Mouse (Mus musculus) left cerebral cortex, adult 2 months (tissue): ENCODE results near the gene Slc6a9. TPM values are rescaled to one million over a fixed set of nuclear protein-coding genes. Genes with fewer than 3 reads are reported as not detected.

Experiments
- DNase-seq, 2 experiments: peaks; one replicate each; pipeline ENCODE4 v3.0.0; 2021 to 2022; ENCODE audit warnings: low spot score in 2 of 2, mixed read lengths in 1 of 2; ENCODE audit errors: extremely low spot score in 1 of 2
- H3K27ac ChIP-seq: fragments of 200-600 bp; 2 replicates; pipeline ENCODE4 v1.8.1; 2022
- H3K4me3 ChIP-seq: fragments of 200-600 bp; 2 replicates; pipeline ENCODE4 v1.8.1; 2022
- CTCF ChIP-seq: fragments of 200-600 bp; IDR thresholded peaks from 2 replicates; pipeline ENCODE4 v1.8.1; 2022; ENCODE audit warnings: antibody characterized with exemption, mild to moderate bottlenecking, moderate library complexity
- intact Hi-C: fragments of 180-260 bp; cut with DNase I; formaldehyde crosslinking; loops from one replicate; pipeline ENCODE4 v1.15.1; 2025
- total RNA-seq, 2 experiments: library from RNA; stranded (reverse); gene quantifications; 2 replicates each; pipeline ENCODE4 v1.2.3; 2021

Gene Slc6a9
- total RNA-seq, 2 experiments from 2014 or later: 34.2 to 35.4 TPM

GRCm38 (mm10) chr4:117860570-117860969 is 26.3 kb downstream of the Slc6a9 start:
- no peak for TF ChIP-seq CTCF
- DNase-seq: no peak
- intact Hi-C loops: no loop called here
- Histone ChIP-seq H3K4me3 (no peak overlapping the region), H3K27ac (peak overlapping the region; percentile 40; the same call in 1 of the 2 replicates)

GRCm38 (mm10) chr4:117862823-117863222 is 28.5 kb downstream of the Slc6a9 start:
- no peak overlapping the region for H3K27ac ChIP-seq
- peak; percentile 52 to 56 for DNase-seq
- no peak for TF ChIP-seq CTCF
- no peak overlapping the region for H3K4me3 ChIP-seq
- intact Hi-C loops: no loop called here

GRCm38 (mm10) chr4:117866083-117866482 is 31.8 kb downstream of the Slc6a9 start:
- intact Hi-C loops: loop anchor here (2.0 kb wide), 1 partner anchor 37 kb away; no protein-coding TSS in a partner anchor
- Histone ChIP-seq H3K27ac (no peak overlapping the region), H3K4me3 (no peak overlapping the region)
- no peak for DNase-seq
- no peak for TF ChIP-seq CTCF

GRCm38 (mm10) chr4:117867000-117867399 is 32.7 kb downstream of the Slc6a9 start:
- DNase-seq: no peak
- no peak for TF ChIP-seq CTCF
- Histone ChIP-seq H3K27ac (no peak overlapping the region), H3K4me3 (no peak overlapping the region)
- intact Hi-C loops: loop anchor here (2.0 kb wide), 1 partner anchor 38 kb away; no protein-coding TSS in a partner anchor

- DNase-seq: peak in 1 of 2 experiments; percentile 64
Observed at GRCm38 (mm10) chr4:117867823-117868222, 33.5 kb downstream of the Slc6a9 start.

GRCm38 (mm10) chr4:117869317-117869716 is 35.0 kb downstream of the Slc6a9 start:
- Histone ChIP-seq H3K4me3 (no peak overlapping the region), H3K27ac (no peak overlapping the region)
- no peak for DNase-seq
- no peak for TF ChIP-seq CTCF
- intact Hi-C loops: no loop called here

More at GRCm38 (mm10) chr4:117867823-117868222, 33.5 kb downstream of the Slc6a9 start:
- no peak overlapping the region for H3K4me3 ChIP-seq
- intact Hi-C loops: loop anchor here (2.0 kb wide), 1 partner anchor 39 kb away; no protein-coding TSS in a partner anchor
- H3K27ac ChIP-seq: no peak overlapping the region
- TF ChIP-seq CTCF: peak; percentile 76

- no peak overlapping the region for H3K27ac ChIP-seq
- no peak for TF ChIP-seq CTCF
- DNase-seq: no peak
- intact Hi-C loops: no loop called here
- no peak overlapping the region for H3K4me3 ChIP-seq
Observed at GRCm38 (mm10) chr4:117870437-117870836, 36.1 kb downstream of the Slc6a9 start.

GRCm38 (mm10) chr4:117871787-117872186 is 37.5 kb downstream of the Slc6a9 start:
- DNase-seq: no peak
- intact Hi-C loops: no loop called here
- no peak overlapping the region for H3K4me3 ChIP-seq
- H3K27ac ChIP-seq: no peak overlapping the region
- no peak for TF ChIP-seq CTCF

- Histone ChIP-seq H3K4me3 (no peak within 1 kb of the TSS), H3K27ac (no peak within 1 kb of the TSS)
- DNase-seq: no peak
- no peak for TF ChIP-seq CTCF
- intact Hi-C loops: no loop called here
Observed at GRCm38 (mm10) chr4:117872471-117872886, 38.2 kb downstream of the Slc6a9 start, which contains the start of gene Ccdc24. Gene Ccdc24 (minus strand): TSS chr4:117872557.

- no peak for TF ChIP-seq CTCF
- intact Hi-C loops: no loop called here
- H3K4me3 ChIP-seq: no peak overlapping the region
Observed at GRCm38 (mm10) chr4:117873615-117874014, 39.3 kb downstream of the Slc6a9 start.

GRCm38 (mm10) chr4:117878301-117878700 is 44.0 kb downstream of the Slc6a9 start:
- no peak for TF ChIP-seq CTCF
- no peak overlapping the region for H3K27ac ChIP-seq
- intact Hi-C loops: no loop called here
- no peak for DNase-seq
- H3K4me3 ChIP-seq: no peak overlapping the region

More at GRCm38 (mm10) chr4:117873615-117874014, 39.3 kb downstream of the Slc6a9 start:
- DNase-seq: no peak
- H3K27ac ChIP-seq: no peak overlapping the region

- intact Hi-C loops: no loop called here
- no peak overlapping the region for H3K27ac ChIP-seq
- DNase-seq: no peak
- TF ChIP-seq CTCF: no peak
- H3K4me3 ChIP-seq: no peak overlapping the region
Observed at GRCm38 (mm10) chr4:117878703-117879102, 44.4 kb downstream of the Slc6a9 start.
